Mouse (Mus musculus) left cerebral cortex, postnatal 25 days (tissue): ENCODE measurements at regions not wholly inside any gene's neighbourhood (a gene's known extent, or its start where the extent isn't known, plus 50 kb on each side); places are given as distances from the start of the nearest gene placed in this dataset.

Experiments used
- DNase-seq, 2 experiments: peaks; one replicate each; pipeline ENCODE4 v3.0.0; 2022; ENCODE audit warnings: low spot score in 2 of 2, mixed read lengths in 1 of 2
- intact Hi-C: fragments of 180-260 bp; cut with DNase I; formaldehyde crosslinking; loops from one replicate; pipeline ENCODE4 v1.15.1; 2025

DNA sequence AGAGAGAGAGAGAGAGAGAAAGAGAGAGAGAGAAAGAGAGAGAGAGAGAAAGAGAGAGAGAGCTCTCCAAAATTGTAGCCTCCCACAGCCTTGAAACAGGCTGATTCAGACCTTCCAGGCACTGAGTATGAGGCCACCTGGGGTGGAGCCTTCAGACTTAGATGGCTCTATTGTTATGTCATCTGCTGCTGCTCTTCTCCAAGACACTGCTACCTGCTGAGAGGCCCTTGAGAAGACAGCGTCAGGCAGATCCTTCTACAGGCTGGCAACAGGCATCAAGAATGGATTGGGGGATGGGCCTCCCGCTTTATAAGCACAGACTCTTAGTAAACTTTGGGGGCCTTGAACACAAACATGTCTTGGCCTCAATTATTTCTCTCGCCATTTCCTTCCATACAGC is 1340.9 kb upstream of the Adgrl3 start:
- no peak for DNase-seq
- intact Hi-C loops: no loop called here

DNA sequence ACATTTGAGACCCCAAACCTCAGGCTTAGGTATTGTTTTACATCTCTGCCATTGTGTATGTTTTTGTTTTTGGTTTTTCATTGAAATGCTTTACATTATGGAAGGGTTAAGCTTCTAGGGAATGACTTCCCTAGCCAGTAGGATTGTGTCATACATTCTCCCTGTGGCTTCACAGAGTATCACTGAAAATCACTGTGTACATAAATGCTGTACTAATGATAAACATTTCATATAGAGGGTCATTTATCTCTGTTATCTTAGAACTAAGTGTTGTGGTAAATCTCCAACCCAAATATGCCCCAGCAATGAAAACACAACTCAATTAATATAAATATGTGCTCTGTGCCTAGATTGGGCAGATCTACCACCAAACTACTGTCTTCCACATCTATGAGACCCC is 1339.6 kb upstream of the Adgrl3 start:
- intact Hi-C loops: no loop called here
- DNase-seq: no peak

DNA sequence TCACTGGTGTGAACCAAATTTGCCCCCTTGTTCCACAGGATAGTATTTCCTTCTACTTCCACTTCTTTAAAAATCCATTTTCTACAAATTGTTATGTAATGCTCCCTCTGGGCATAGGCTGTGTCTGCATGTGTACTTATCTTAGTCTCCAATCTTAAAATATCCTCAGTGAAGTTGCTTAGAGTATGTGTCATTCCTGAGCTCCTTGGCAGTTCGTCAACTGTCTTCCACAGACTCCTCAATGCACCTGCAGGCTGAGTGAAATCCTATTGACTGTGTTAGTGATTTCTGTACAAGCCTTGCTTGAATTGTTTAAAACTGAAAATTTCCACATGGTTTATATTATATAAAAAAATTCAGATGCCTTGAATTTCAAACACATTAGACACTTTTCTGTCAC is 1313.3 kb upstream of the Adgrl3 start:
- DNase-seq: peak; percentile 39 to 88
- intact Hi-C loops: no loop called here

DNA sequence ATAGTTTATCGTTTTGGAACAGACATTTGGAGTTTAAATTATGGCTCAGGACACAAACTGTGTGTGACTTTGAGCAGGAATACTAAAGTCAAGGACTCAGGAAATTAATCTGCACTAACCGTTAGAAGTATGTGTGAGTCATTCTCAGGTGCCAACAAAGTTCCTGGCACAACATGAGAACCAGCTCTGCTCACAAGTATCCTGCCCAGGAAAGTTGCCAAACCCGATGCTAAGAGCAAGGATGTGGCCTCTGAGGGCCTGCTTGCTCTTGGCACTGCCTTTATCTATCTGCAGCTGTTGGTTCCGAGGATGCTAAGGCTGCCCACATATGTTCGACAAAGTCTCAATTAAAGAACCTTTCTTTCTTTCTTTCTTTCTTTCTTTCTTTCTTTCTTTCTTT is 1285.1 kb upstream of the Adgrl3 start:
- DNase-seq: peak in 1 of 2 experiments; percentile 2
- intact Hi-C loops: no loop called here

DNA sequence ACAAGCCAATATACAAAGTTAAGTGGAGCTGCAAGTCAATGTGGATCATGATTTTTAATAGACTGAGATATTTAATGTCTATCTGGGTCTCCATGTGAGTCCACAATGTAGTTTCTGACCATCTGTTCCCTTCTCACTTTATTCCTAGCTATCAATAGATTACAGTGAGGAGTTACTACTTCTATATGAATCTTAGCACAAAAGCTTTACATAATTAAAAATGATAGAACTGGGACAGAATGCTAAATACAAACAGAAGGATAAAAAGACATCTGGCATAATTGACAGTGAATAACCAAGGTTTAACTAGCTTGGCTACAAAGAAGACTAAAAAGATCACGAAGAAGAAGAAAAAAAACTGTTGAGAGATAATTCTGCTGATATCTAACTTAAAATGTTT is 1235.5 kb upstream of the Adgrl3 start:
- intact Hi-C loops: no loop called here
- DNase-seq: no peak

DNA sequence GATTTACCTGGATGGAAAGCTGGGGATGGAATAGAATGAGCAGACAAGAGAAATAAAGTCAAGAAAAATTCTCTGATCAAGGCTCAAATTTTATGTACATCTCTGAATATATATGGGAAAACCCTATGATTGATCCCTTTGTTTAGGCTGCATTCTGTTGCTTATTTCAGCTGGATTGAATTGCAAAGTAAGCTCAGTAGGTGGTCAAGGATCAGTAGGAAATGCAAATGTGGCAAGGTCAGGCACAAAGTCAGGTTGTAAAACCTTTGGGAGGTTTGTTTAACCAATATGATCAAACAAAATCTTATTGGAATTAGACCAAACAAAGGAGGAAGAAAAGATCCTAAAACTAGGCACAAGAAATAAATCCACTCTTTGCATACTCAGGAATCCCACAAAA is 1193.4 kb upstream of the Adgrl3 start:
- intact Hi-C loops: no loop called here
- no peak for DNase-seq

DNA sequence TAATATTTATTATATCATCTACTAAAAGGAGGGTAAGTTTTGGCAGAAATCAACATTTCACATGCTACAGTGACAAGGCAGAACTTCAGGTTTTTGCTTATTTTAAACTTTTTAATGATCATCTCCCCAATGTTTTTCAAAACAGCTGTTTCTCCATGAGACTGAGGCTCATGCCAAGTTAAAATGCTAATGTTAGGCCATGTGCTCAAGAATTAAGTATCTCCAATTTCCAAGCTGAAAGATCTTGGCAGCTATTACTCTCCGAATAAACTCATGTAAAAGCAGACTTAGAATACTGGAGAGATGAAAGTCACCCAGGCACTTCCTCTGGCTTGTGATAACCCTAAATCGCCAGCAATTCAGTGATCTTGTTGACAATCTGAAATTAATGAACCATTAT is 1173.5 kb upstream of the Adgrl3 start:
- DNase-seq: no peak
- intact Hi-C loops: no loop called here

DNA sequence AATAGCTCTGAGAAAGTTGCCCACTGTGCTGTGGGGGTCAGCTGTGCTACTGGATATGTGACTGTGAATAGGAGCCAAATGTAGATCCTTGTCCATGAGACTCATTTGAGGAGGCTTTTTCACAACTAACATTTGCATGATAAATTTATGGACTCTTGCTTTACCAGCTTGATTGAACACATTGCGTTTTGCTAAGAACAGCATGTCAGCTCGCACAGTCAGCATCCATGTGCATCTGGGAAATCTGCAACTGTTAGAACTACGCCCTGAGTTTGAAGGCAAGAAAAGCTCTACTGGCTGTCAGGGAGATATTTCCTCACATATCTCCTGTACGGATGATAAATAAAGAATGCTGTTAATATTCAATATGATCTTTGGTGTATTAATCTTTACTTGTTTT is 1164.1 kb upstream of the Adgrl3 start:
- intact Hi-C loops: no loop called here
- peak in 1 of 2 experiments; percentile 9 for DNase-seq

DNA sequence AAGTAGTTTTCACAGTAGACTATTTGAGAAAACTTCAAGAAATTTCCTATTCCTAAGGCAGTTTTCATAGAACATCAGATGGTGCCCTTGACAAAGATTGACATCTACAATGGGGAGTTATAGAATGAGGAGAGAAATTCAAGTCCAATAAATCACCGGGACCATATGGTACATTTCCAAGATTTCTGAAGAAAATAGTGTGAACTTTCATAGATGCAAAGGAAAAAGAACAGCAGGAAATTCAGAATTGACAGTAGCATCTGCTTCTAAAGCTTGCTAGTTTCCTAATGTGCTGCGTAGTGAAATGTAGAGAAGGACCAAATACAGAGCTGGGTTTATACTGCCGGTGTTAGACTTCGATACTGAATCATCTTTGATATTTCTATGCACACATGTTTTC is 1119.2 kb upstream of the Adgrl3 start:
- peak in 1 of 2 experiments; percentile 12 for DNase-seq
- intact Hi-C loops: no loop called here

DNA sequence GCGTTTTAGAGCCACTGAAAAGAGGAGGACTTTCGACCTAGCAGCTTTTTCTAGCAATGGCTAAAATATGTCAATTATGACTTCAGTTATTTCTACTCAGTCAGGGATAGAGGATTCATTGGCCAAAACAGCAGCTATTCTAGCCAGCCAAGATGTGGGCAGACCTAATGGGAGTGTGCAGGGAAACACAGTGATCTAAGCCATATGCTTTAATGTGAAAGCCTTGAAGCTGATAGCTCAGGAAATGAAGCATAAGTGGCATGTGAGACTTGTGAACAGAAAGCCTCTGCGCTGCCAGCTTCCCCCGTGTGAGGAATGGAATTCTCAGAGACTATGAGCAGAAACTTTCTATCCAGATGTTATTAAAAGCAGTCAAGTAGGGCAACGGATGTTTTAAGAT is 1114.6 kb upstream of the Adgrl3 start:
- intact Hi-C loops: no loop called here
- DNase-seq: peak in 1 of 2 experiments; percentile 50
